Mouse (Mus musculus): ENCODE results near the gene Rhebl1. TPM values are rescaled to one million over a fixed set of nuclear protein-coding genes. Genes with fewer than 3 reads are reported as not detected.
A peak's percentile ranks its signal among the peaks of the same experiment; 100 is the strongest.

Rhebl1 gene
- polyA plus RNA-seq, 1 experiment, result 18.7 TPM

- DNase-seq, result peak in 1 of 2 experiments; percentile 11
- TF ChIP-seq CTCF (IDR thresholded peaks at IDR 0.05; ENCODE audit: borderline replicate concordance, insufficient read depth, low read depth, low read length), result no peak
- TF ChIP-seq POLR2A (IDR thresholded peaks at IDR 0.05; ENCODE audit: borderline replicate concordance, insufficient read depth, low read length), result no peak
- 11% methylated on average over 5 of the region's 5 CpGs for WGBS
- no peak overlapping the region for H3K27ac ChIP-seq (ENCODE audit: insufficient read depth, low read length)
- H3K4me1 ChIP-seq (ENCODE audit: control insufficient read depth, insufficient read depth, low read length), result peaks cover 26% of the 10 kb centered on the region
- H3K4me3 ChIP-seq (replicated peaks; ENCODE audit: insufficient read depth, low read depth, low read length), result no peak overlapping the region
- H3K27me3 ChIP-seq (ENCODE audit: control insufficient read depth, insufficient read depth, low read length), result no peaks in the 10 kb centered on the region
Measured at GRCm38 (mm10) chr15:98866501-98866900, 27.8 kb downstream of the Rhebl1 start.

- Histone ChIP-seq H3K4me3 (replicated peaks; ENCODE audit: insufficient read depth, low read depth, low read length) (no peak overlapping the region), H3K27me3 (ENCODE audit: control insufficient read depth, insufficient read depth, low read length) (no peaks in the 10 kb centered on the region), H3K27ac (ENCODE audit: insufficient read depth, low read length) (no peak overlapping the region), H3K4me1 (ENCODE audit: control insufficient read depth, insufficient read depth, low read length) (peaks cover 26% of the 10 kb centered on the region)
- TF ChIP-seq POLR2A (IDR thresholded peaks at IDR 0.05; ENCODE audit: borderline replicate concordance, insufficient read depth, low read length) (no peak), CTCF (IDR thresholded peaks at IDR 0.05; ENCODE audit: borderline replicate concordance, insufficient read depth, low read depth, low read length) (no peak)
- DNase-seq, result no peak
- 92% methylated on average over 8 of the region's 8 CpGs for WGBS
Measured at GRCm38 (mm10) chr15:98865771-98866170, 28.6 kb downstream of the Rhebl1 start.

- H3K27me3 ChIP-seq (ENCODE audit: control insufficient read depth, insufficient read depth, low read length), result no peaks in the 10 kb centered on the region
- peak in 1 of 2 experiments; percentile 35 for DNase-seq
- H3K4me1 ChIP-seq (ENCODE audit: control insufficient read depth, insufficient read depth, low read length), result peaks cover 26% of the 10 kb centered on the region
- no peak overlapping the region for H3K4me3 ChIP-seq (replicated peaks; ENCODE audit: insufficient read depth, low read depth, low read length)
- 49% methylated on average over 6 of the region's 6 CpGs for WGBS
- H3K27ac ChIP-seq (ENCODE audit: insufficient read depth, low read length), result no peak overlapping the region
- TF ChIP-seq POLR2A (IDR thresholded peaks at IDR 0.05; ENCODE audit: borderline replicate concordance, insufficient read depth, low read length), result no peak
- no peak for TF ChIP-seq CTCF (IDR thresholded peaks at IDR 0.05; ENCODE audit: borderline replicate concordance, insufficient read depth, low read depth, low read length)
Measured at GRCm38 (mm10) chr15:98864951-98865350, 29.4 kb downstream of the Rhebl1 start.

GRCm38 (mm10) chr15:98863451-98863958 lies 30.8 kb downstream of the Rhebl1 start:
- Histone ChIP-seq H3K4me3 (replicated peaks; ENCODE audit: insufficient read depth, low read depth, low read length) (no peak overlapping the region), H3K4me1 (ENCODE audit: control insufficient read depth, insufficient read depth, low read length) (peaks cover 22% of the 10 kb centered on the region), H3K27me3 (ENCODE audit: control insufficient read depth, insufficient read depth, low read length) (no peaks in the 10 kb centered on the region), H3K27ac (ENCODE audit: insufficient read depth, low read length) (no peak overlapping the region)
- no peak for DNase-seq
- 87% methylated on average over 12 of the region's 12 CpGs for WGBS
- no peak for TF ChIP-seq POLR2A (IDR thresholded peaks at IDR 0.05; ENCODE audit: borderline replicate concordance, insufficient read depth, low read length)
- no peak for TF ChIP-seq CTCF (IDR thresholded peaks at IDR 0.05; ENCODE audit: borderline replicate concordance, insufficient read depth, low read depth, low read length)

- TF ChIP-seq POLR2A (IDR thresholded peaks at IDR 0.05; ENCODE audit: borderline replicate concordance, insufficient read depth, low read length), result no peak
- TF ChIP-seq CTCF (IDR thresholded peaks at IDR 0.05; ENCODE audit: borderline replicate concordance, insufficient read depth, low read depth, low read length), result no peak
- 58% methylated on average over 21 of the region's 21 CpGs for WGBS
- no peak for DNase-seq
Measured at GRCm38 (mm10) chr15:98861701-98862410, 32.5 kb downstream of the Rhebl1 start.

GRCm38 (mm10) chr15:98860921-98861320 lies 33.4 kb downstream of the Rhebl1 start:
- peaks cover 11% of the 10 kb centered on the region for H3K4me1 ChIP-seq (ENCODE audit: control insufficient read depth, insufficient read depth, low read length)
- WGBS, result 93% methylated on average over 18 of the region's 18 CpGs
- no peaks in the 10 kb centered on the region for H3K27me3 ChIP-seq (ENCODE audit: control insufficient read depth, insufficient read depth, low read length)
- no peak overlapping the region for H3K27ac ChIP-seq (ENCODE audit: insufficient read depth, low read length)
- no peak for DNase-seq
- TF ChIP-seq POLR2A (IDR thresholded peaks at IDR 0.05; ENCODE audit: borderline replicate concordance, insufficient read depth, low read length), result no peak
- TF ChIP-seq CTCF (IDR thresholded peaks at IDR 0.05; ENCODE audit: borderline replicate concordance, insufficient read depth, low read depth, low read length), result no peak
- no peak overlapping the region for H3K4me3 ChIP-seq (replicated peaks; ENCODE audit: insufficient read depth, low read depth, low read length)

More at GRCm38 (mm10) chr15:98861701-98862410, 32.5 kb downstream of the Rhebl1 start:
- Histone ChIP-seq H3K4me3 (replicated peaks; ENCODE audit: insufficient read depth, low read depth, low read length) (no peak overlapping the region), H3K27ac (ENCODE audit: insufficient read depth, low read length) (no peak overlapping the region), H3K4me1 (ENCODE audit: control insufficient read depth, insufficient read depth, low read length) (peaks cover 14% of the 10 kb centered on the region), H3K27me3 (ENCODE audit: control insufficient read depth, insufficient read depth, low read length) (no peaks in the 10 kb centered on the region)

- H3K4me1 ChIP-seq (ENCODE audit: control insufficient read depth, insufficient read depth, low read length), result peaks cover 4% of the 10 kb centered on the region; the same call in 1 of the 2 replicates
- H3K27me3 ChIP-seq (ENCODE audit: control insufficient read depth, insufficient read depth, low read length), result no peaks in the 10 kb centered on the region
- TF ChIP-seq CTCF (IDR thresholded peaks at IDR 0.05; ENCODE audit: borderline replicate concordance, insufficient read depth, low read depth, low read length) (no peak), POLR2A (IDR thresholded peaks at IDR 0.05; ENCODE audit: borderline replicate concordance, insufficient read depth, low read length) (no peak)
- no peak overlapping the region for H3K4me3 ChIP-seq (replicated peaks; ENCODE audit: insufficient read depth, low read depth, low read length)
- DNase-seq, result no peak
- no peak overlapping the region for H3K27ac ChIP-seq (ENCODE audit: insufficient read depth, low read length)
- 81% methylated on average over 9 of the region's 9 CpGs for WGBS
Measured at GRCm38 (mm10) chr15:98859319-98860043, 34.9 kb downstream of the Rhebl1 start.

Data from cerebellum, adult 2 months (tissue).